In genomic region chr7:120938206-120938605, GRCm38 (mm10) we compare ENCODE assay signal across 21 mouse cellular contexts. TPM values are rescaled to one million over a fixed set of nuclear protein-coding genes. Genes with fewer than 3 reads are reported as not detected.
DNase-seq lines count a peak whose midpoint lies in the region; ATAC-seq and TF ChIP-seq lines count a peak whose summit lies in the region.
"Had no signal": no experiment of that assay in that cellular context is flagged by ENCODE, and none has a peak within 500 bp of the region (broad histone marks: within the 10 kb centered on the region; RNA-seq: fewer than 3 reads in every experiment).

No protein-coding gene starts in this region.

- 82% methylated on average over 9 of the region's 9 CpGs for WGBS in hindbrain, embryonic 16.5 days
- WGBS in hindbrain, postnatal 0 days, result 70% methylated on average over 9 of the region's 9 CpGs
- 84% methylated on average over 9 of the region's 9 CpGs for WGBS in kidney, embryonic 16.5 days
- WGBS in lung, postnatal 0 days, result 66% methylated on average over 9 of the region's 9 CpGs

- no peak for ATAC-seq in hindbrain, embryonic 16.5 days
- ATAC-seq in hindbrain, postnatal 0 days, result no peak
- no peak for ATAC-seq in kidney, embryonic 16.5 days (ENCODE audit: low FRiP score, low TSS enrichment)
- peak; percentile 34; the same call in 1 of the 2 replicates for ATAC-seq in lung, postnatal 0 days
- ATAC-seq: forebrain, embryonic 16.5 days had no signal

- no peak for DNase-seq in hindbrain, postnatal 0 days (ENCODE audit: low spot score)
- DNase-seq in kidney, adult 9 months, result peak; percentile 53
- no peak for DNase-seq in lung, postnatal 0 days (ENCODE audit: low spot score)
- DNase-seq in lung, postnatal 36 days, result no peak
- DNase-seq: adrenal gland, adult 2 months; adrenal gland, postnatal 25 days; cerebellum, adult 18-20 months; cerebellum, adult 9-11 months; cerebellum, postnatal 36 days; gastrocnemius, postnatal 10 days; heart, adult 2 months had no signal

- no peaks in the 10 kb centered on the region for H3K4me1 ChIP-seq in hindbrain, embryonic 16.5 days (ENCODE audit: control insufficient read depth, insufficient read depth, low read depth, low read length)
- no peaks in the 10 kb centered on the region for H3K4me1 ChIP-seq in hindbrain, postnatal 0 days (ENCODE audit: insufficient read depth, low read length)
- H3K4me1 ChIP-seq in kidney, embryonic 16.5 days (ENCODE audit: insufficient read depth, low read length), result no peaks in the 10 kb centered on the region
- H3K4me1 ChIP-seq in lung, postnatal 0 days (ENCODE audit: insufficient read depth, low read depth, low read length), result no peaks in the 10 kb centered on the region
- H3K4me1 ChIP-seq: embryonic facial prominence, embryonic 13.5 days; forebrain, embryonic 12.5 days; hindbrain, embryonic 10.5 days had no signal

- no peak overlapping the region for H3K27ac ChIP-seq in hindbrain, embryonic 16.5 days (ENCODE audit: low read depth, low read length)
- no peak overlapping the region for H3K27ac ChIP-seq in hindbrain, postnatal 0 days
- H3K27ac ChIP-seq in kidney, embryonic 16.5 days (ENCODE audit: low read length), result no peak overlapping the region
- no peak overlapping the region for H3K27ac ChIP-seq in lung, postnatal 0 days (ENCODE audit: low read length)
- H3K27ac ChIP-seq: embryonic facial prominence, embryonic 13.5 days; forebrain, embryonic 12.5 days; heart, adult 2 months; hindbrain, embryonic 10.5 days had no signal

- no peaks in the 10 kb centered on the region for H3K9me3 ChIP-seq in hindbrain, embryonic 16.5 days (ENCODE audit: control insufficient read depth, low read length)
- H3K9me3 ChIP-seq in hindbrain, postnatal 0 days (ENCODE audit: low read length), result no peaks in the 10 kb centered on the region
- H3K9me3 ChIP-seq in kidney, embryonic 16.5 days (ENCODE audit: low read length), result no peaks in the 10 kb centered on the region
- no peaks in the 10 kb centered on the region for H3K9me3 ChIP-seq in lung, postnatal 0 days (ENCODE audit: low read length)
- H3K9me3 ChIP-seq: embryonic facial prominence, embryonic 13.5 days; forebrain, embryonic 12.5 days; heart, embryonic 12.5 days; hindbrain, embryonic 10.5 days had no signal

- TF ChIP-seq CTCF in hindbrain, postnatal 0 days (IDR thresholded peaks at IDR 0.05; ENCODE audit: low read depth), result no peak
- no peak for TF ChIP-seq CTCF in lung, postnatal 0 days (IDR thresholded peaks at IDR 0.05)

- no peak overlapping the region for H3K4me2 ChIP-seq in hindbrain, embryonic 16.5 days (ENCODE audit: low read length)
- H3K4me2 ChIP-seq in hindbrain, postnatal 0 days (ENCODE audit: low read depth, low read length), result no peak overlapping the region
- no peak overlapping the region for H3K4me2 ChIP-seq in kidney, embryonic 16.5 days (replicated peaks; ENCODE audit: low read depth, low read length)
- H3K4me2 ChIP-seq in lung, postnatal 0 days (replicated peaks; ENCODE audit: low read depth, low read length), result no peak overlapping the region
- H3K4me2 ChIP-seq: embryonic facial prominence, embryonic 13.5 days; forebrain, embryonic 12.5 days; heart, embryonic 12.5 days had no signal

- no peaks in the 10 kb centered on the region for H3K27me3 ChIP-seq in hindbrain, embryonic 16.5 days (replicated peaks; ENCODE audit: control insufficient read depth, insufficient read depth, low read length)
- H3K27me3 ChIP-seq in hindbrain, postnatal 0 days (ENCODE audit: insufficient read depth, low read length), result no peaks in the 10 kb centered on the region
- H3K27me3 ChIP-seq in kidney, embryonic 16.5 days (ENCODE audit: insufficient read depth, low read length), result no peaks in the 10 kb centered on the region
- H3K27me3 ChIP-seq in lung, postnatal 0 days (replicated peaks; ENCODE audit: insufficient read depth, low read length), result no peaks in the 10 kb centered on the region
- H3K27me3 ChIP-seq: embryonic facial prominence, embryonic 13.5 days; forebrain, embryonic 12.5 days; heart, embryonic 12.5 days had no signal

- H3K4me3 ChIP-seq in hindbrain, embryonic 16.5 days (ENCODE audit: low read length), result no peak overlapping the region
- no peak overlapping the region for H3K4me3 ChIP-seq in hindbrain, postnatal 0 days (ENCODE audit: low read length)
- H3K4me3 ChIP-seq in kidney, embryonic 16.5 days (ENCODE audit: low read length), result no peak overlapping the region
- no peak overlapping the region for H3K4me3 ChIP-seq in lung, postnatal 0 days (ENCODE audit: low read depth, low read length)
- H3K4me3 ChIP-seq: embryonic facial prominence, embryonic 13.5 days; forebrain, embryonic 12.5 days; heart, adult 2 months; heart, embryonic 12.5 days; hindbrain, embryonic 10.5 days had no signal

- TF ChIP-seq EP300 in lung, postnatal 0 days (IDR thresholded peaks at IDR 0.05), result no peak

- H3K36me3 ChIP-seq in hindbrain, embryonic 16.5 days (ENCODE audit: control insufficient read depth, insufficient read depth, low read length), result peaks cover 48% of the 10 kb centered on the region
- peaks cover 74% of the 10 kb centered on the region for H3K36me3 ChIP-seq in hindbrain, postnatal 0 days (ENCODE audit: insufficient read depth, low read length)
- H3K36me3 ChIP-seq in kidney, embryonic 16.5 days (ENCODE audit: insufficient read depth, low read length), result peaks cover 84% of the 10 kb centered on the region
- peaks cover 37% of the 10 kb centered on the region for H3K36me3 ChIP-seq in lung, postnatal 0 days (ENCODE audit: insufficient read depth, low read length)

- H3K9ac ChIP-seq in hindbrain, embryonic 16.5 days (ENCODE audit: low read depth, low read length), result 0 out of 2 replicates have a peak overlapping the region, but pooled peaks have one; percentile 11
- H3K9ac ChIP-seq in hindbrain, postnatal 0 days (replicated peaks; ENCODE audit: low read length), result no peak overlapping the region
- no peak overlapping the region for H3K9ac ChIP-seq in kidney, embryonic 16.5 days (replicated peaks; ENCODE audit: low read length)
- no peak overlapping the region for H3K9ac ChIP-seq in lung, postnatal 0 days (replicated peaks; ENCODE audit: low read depth)
- H3K9ac ChIP-seq: embryonic facial prominence, embryonic 13.5 days; forebrain, embryonic 12.5 days; heart, embryonic 12.5 days had no signal

RNA-seq across cellular contexts. Expression of gene Polr3e, which starts 20.7 kb away (rescaled TPM):
- polyA plus RNA-seq in hindbrain, embryonic 16.5 days (2015; fragmentation: Nextera tagmentation; extraction: Ambion mirVana), result 24.0 and 27.2 TPM in 2 replicates
- total RNA-seq in hindbrain, postnatal 0 days (2014; rRNA removed), result 21.1 and 25.2 TPM in 2 replicates
- 17.1 and 20.0 TPM in 2 replicates for polyA plus RNA-seq in hindbrain, postnatal 0 days (2015; fragmentation: Nextera tagmentation; extraction: Ambion mirVana)
- polyA plus RNA-seq in kidney, embryonic 16.5 days (2015; fragmentation: Nextera tagmentation; extraction: Ambion mirVana), result 45.6 and 46.4 TPM in 2 replicates
- 14.4 and 14.6 TPM in 2 replicates for polyA plus RNA-seq in lung, postnatal 0 days (2015; fragmentation: Nextera tagmentation; extraction: Ambion mirVana)

RNA-seq across cellular contexts. Expression of gene Cdr2, which starts 43.9 kb away (rescaled TPM):
- 14.7 and 15.3 TPM in 2 replicates for polyA plus RNA-seq in hindbrain, embryonic 16.5 days (2015; fragmentation: Nextera tagmentation; extraction: Ambion mirVana)
- total RNA-seq in hindbrain, postnatal 0 days (2014; rRNA removed), result 23.9 and 24.6 TPM in 2 replicates
- polyA plus RNA-seq in hindbrain, postnatal 0 days (2015; fragmentation: Nextera tagmentation; extraction: Ambion mirVana), result 9.2 and 11.2 TPM in 2 replicates
- polyA plus RNA-seq in kidney, embryonic 16.5 days (2015; fragmentation: Nextera tagmentation; extraction: Ambion mirVana), result 10.4 and 11.1 TPM in 2 replicates
- 8.4 and 8.9 TPM in 2 replicates for polyA plus RNA-seq in lung, postnatal 0 days (2015; fragmentation: Nextera tagmentation; extraction: Ambion mirVana)

RNA-seq across cellular contexts. Expression of gene Mfsd13b, which starts 44.1 kb away (rescaled TPM):
- polyA plus RNA-seq in hindbrain, embryonic 16.5 days (2015; fragmentation: Nextera tagmentation; extraction: Ambion mirVana), result 0.35 TPM in 1 of 2 replicates, not detected in the other
- 0.58 and 1.3 TPM in 2 replicates for total RNA-seq in hindbrain, postnatal 0 days (2014; rRNA removed)
- polyA plus RNA-seq in hindbrain, postnatal 0 days (2015; fragmentation: Nextera tagmentation; extraction: Ambion mirVana), result 0.19 and 0.21 TPM in 2 replicates
- 0.24 TPM in 1 of 2 replicates, not detected in the other for polyA plus RNA-seq in kidney, embryonic 16.5 days (2015; fragmentation: Nextera tagmentation; extraction: Ambion mirVana)
- 0.11 and 0.40 TPM in 2 replicates for polyA plus RNA-seq in lung, postnatal 0 days (2015; fragmentation: Nextera tagmentation; extraction: Ambion mirVana)
- total RNA-seq: adrenal gland, adult 2 months; ES-E14; gastrocnemius, postnatal 10 days; gastrocnemius, postnatal 4 days; heart, adult 2 months; heart, postnatal 25 days had no signal
- polyA plus RNA-seq: forebrain, embryonic 16.5 days had no signal
